Mouse (Mus musculus): ENCODE measurements at regions not wholly inside any gene's neighbourhood (a gene's known extent, or its start where the extent isn't known, plus 50 kb on each side); places are given as distances from the start of the nearest gene placed in this dataset.

DNA sequence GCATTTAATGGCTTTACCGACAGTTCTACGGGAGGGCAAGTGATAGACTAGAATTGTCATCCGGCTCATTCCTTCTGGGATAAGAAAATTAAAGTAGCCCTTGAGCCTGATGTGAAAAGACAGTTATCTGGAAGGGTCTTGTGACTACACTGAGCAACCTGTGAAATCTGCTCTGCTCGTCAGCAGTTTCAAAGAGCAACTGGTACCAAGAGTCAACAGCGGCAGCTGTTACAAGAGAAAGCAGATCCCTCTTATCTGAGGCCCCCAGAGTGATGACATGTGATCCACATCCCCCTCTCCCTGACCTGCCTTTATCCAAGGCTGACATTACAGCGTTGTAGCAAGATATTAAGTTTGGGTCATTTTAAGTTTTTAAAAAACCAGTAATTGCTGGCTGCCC is 52.6 kb upstream of the Unc13c start:
- H3K27me3 ChIP-seq (ENCODE audit: control insufficient read depth, insufficient read depth, low read length), result no peaks in the 10 kb centered on the region
- no peak for DNase-seq (ENCODE audit: low spot score)
- no peak for ATAC-seq (ENCODE audit: insufficient number of reproducible peaks, low FRiP score, low TSS enrichment, low read depth)
- no peak overlapping the region for H3K4me2 ChIP-seq (ENCODE audit: low read depth, severe bottlenecking)
- no peak overlapping the region for H3K9ac ChIP-seq (ENCODE audit: low read length)
- WGBS, result 37% methylated on average over 6 of the region's 6 CpGs
- H3K27ac ChIP-seq (replicated peaks; ENCODE audit: low read depth, low read length), result no peak overlapping the region
- H3K9me3 ChIP-seq (ENCODE audit: control insufficient read depth, low read length), result no peaks in the 10 kb centered on the region
- H3K36me3 ChIP-seq (ENCODE audit: control insufficient read depth, insufficient read depth, low read length), result no peaks in the 10 kb centered on the region
- no peaks in the 10 kb centered on the region for H3K4me1 ChIP-seq (ENCODE audit: control insufficient read depth, insufficient read depth, low read length)
- no peak overlapping the region for H3K4me3 ChIP-seq (ENCODE audit: low read depth, low read length)

DNA sequence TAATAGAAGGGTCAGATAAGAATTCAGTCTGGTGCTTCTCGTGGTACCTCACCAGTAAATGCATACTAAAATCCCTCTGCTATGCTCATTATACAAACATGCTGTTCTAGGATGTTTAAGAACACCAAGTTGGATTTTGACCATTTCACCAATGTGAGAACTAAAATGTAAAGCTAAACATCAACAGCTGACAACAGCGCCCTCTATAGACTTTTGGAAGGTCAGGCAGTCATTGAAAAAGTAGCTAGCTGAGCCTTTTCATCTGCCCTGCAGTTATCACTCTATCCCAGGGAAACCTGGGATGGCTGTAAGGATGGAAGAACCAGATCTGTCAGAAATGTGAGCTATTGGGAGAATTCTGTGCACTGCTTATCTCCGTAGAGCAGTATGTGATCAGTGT is 55.2 kb upstream of the Unc13c start:
- Histone ChIP-seq H3K9ac (ENCODE audit: low read length) (no peak overlapping the region), H3K4me1 (ENCODE audit: control insufficient read depth, insufficient read depth, low read length) (no peaks in the 10 kb centered on the region), H3K27me3 (ENCODE audit: control insufficient read depth, insufficient read depth, low read length) (no peaks in the 10 kb centered on the region), H3K9me3 (ENCODE audit: control insufficient read depth, low read length) (no peaks in the 10 kb centered on the region), H3K4me3 (ENCODE audit: low read depth, low read length) (no peak overlapping the region), H3K27ac (replicated peaks; ENCODE audit: low read depth, low read length) (no peak overlapping the region), H3K4me2 (ENCODE audit: low read depth, severe bottlenecking) (no peak overlapping the region), H3K36me3 (ENCODE audit: control insufficient read depth, insufficient read depth, low read length) (no peaks in the 10 kb centered on the region)
- DNase-seq (ENCODE audit: low spot score), result no peak
- no peak for ATAC-seq (ENCODE audit: insufficient number of reproducible peaks, low FRiP score, low TSS enrichment, low read depth)
- WGBS, result 70% methylated on average over 3 of the region's 3 CpGs

DNA sequence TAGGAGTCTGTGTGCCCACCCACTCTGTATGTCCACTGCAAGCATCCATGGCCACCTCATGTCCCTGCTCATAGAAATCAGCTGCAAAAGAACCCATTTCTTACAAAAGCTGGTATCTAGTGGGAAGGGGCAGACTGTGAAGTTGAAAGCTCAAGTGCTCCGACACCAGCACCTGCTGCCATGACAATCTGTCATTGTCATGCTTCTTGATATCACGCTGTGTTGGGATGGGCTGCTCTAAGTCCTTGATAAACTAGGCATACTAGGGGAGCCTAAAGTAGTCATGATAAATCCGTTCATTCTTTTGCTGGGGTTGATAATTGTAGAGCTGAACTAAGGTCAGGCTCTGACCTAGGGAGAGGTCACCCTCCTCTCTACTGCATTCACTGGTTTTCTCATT is 57.4 kb upstream of the Unc13c start:
- no peak for DNase-seq (ENCODE audit: low spot score)
- Histone ChIP-seq H3K27ac (replicated peaks; ENCODE audit: low read depth, low read length) (no peak overlapping the region), H3K4me2 (ENCODE audit: low read depth, severe bottlenecking) (no peak overlapping the region), H3K9me3 (ENCODE audit: control insufficient read depth, low read length) (no peaks in the 10 kb centered on the region), H3K4me1 (ENCODE audit: control insufficient read depth, insufficient read depth, low read length) (no peaks in the 10 kb centered on the region), H3K4me3 (ENCODE audit: low read depth, low read length) (no peak overlapping the region), H3K9ac (ENCODE audit: low read length) (no peak overlapping the region), H3K36me3 (ENCODE audit: control insufficient read depth, insufficient read depth, low read length) (no peaks in the 10 kb centered on the region), H3K27me3 (ENCODE audit: control insufficient read depth, insufficient read depth, low read length) (no peaks in the 10 kb centered on the region)
- 54% methylated on average over 3 of the region's 3 CpGs for WGBS
- no peak for ATAC-seq (ENCODE audit: insufficient number of reproducible peaks, low FRiP score, low TSS enrichment, low read depth)

DNA sequence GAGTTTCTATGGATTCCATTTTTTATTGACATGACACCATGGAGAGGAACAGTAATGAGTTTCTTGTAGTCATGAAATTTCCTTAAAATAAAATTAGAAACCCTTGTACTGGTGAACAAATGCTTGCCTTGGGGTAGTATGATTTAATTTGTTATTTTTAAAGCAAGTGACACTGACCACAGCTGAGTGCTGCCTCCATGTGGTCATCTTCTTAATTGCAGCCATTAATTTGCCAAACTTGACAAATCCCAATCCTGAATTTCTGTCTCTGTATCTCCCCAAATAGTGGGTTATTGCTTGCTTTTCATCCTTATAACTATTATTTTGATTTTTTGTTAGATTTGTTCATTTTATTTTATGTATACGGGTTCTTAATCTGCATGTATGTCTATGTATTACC is 59.7 kb upstream of the Unc13c start:
- no peaks in the 10 kb centered on the region for H3K4me1 ChIP-seq (ENCODE audit: control insufficient read depth, insufficient read depth, low read length)
- no peak overlapping the region for H3K9ac ChIP-seq (ENCODE audit: low read length)
- H3K27ac ChIP-seq (replicated peaks; ENCODE audit: low read depth, low read length), result no peak overlapping the region
- WGBS, result 42% methylated on average over 1 of the region's 1 CpGs
- H3K4me3 ChIP-seq (ENCODE audit: low read depth, low read length), result no peak overlapping the region
- H3K36me3 ChIP-seq (ENCODE audit: control insufficient read depth, insufficient read depth, low read length), result no peaks in the 10 kb centered on the region
- H3K9me3 ChIP-seq (ENCODE audit: control insufficient read depth, low read length), result no peaks in the 10 kb centered on the region
- no peak for ATAC-seq (ENCODE audit: insufficient number of reproducible peaks, low FRiP score, low TSS enrichment, low read depth)
- no peaks in the 10 kb centered on the region for H3K27me3 ChIP-seq (ENCODE audit: control insufficient read depth, insufficient read depth, low read length)
- no peak overlapping the region for H3K4me2 ChIP-seq (ENCODE audit: low read depth, severe bottlenecking)
- DNase-seq (ENCODE audit: low spot score), result peak; percentile 50

DNA sequence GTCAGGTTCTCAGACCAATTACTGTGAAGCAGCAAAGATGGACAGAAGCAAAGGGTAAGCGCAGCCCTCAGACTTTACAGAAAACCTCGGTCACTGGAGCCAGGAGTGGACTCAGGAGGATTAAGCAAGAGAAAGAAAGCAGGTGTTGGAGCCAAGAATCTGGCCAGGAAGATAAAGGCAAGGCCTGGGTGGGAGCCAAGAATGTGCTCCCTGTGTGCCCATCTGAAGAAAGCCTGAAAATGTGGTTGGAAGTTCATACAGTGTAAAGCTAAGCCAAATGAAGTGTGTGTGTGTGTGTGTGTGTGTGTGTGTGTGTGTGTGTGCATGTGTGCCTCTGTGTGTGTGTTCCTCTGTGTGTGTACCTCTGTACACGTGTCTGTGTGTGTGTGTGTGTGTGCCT is 64.2 kb upstream of the Wdr72 start:
- no peaks in the 10 kb centered on the region for H3K4me1 ChIP-seq (ENCODE audit: control insufficient read depth, insufficient read depth, low read length)
- no peaks in the 10 kb centered on the region for H3K36me3 ChIP-seq (ENCODE audit: control insufficient read depth, insufficient read depth, low read length)
- ATAC-seq (ENCODE audit: insufficient number of reproducible peaks, low FRiP score, low TSS enrichment, low read depth) (no peak), DNase-seq (ENCODE audit: low spot score) (no peak)
- H3K9ac ChIP-seq (ENCODE audit: low read length), result no peak overlapping the region
- no peak overlapping the region for H3K4me2 ChIP-seq (ENCODE audit: low read depth, severe bottlenecking)
- H3K27me3 ChIP-seq (ENCODE audit: control insufficient read depth, insufficient read depth, low read length), result no peaks in the 10 kb centered on the region
- H3K27ac ChIP-seq (replicated peaks; ENCODE audit: low read depth, low read length), result no peak overlapping the region
- WGBS, result 85% methylated on average over 3 of the region's 3 CpGs
- no peaks in the 10 kb centered on the region for H3K9me3 ChIP-seq (ENCODE audit: control insufficient read depth, low read length)
- no peak overlapping the region for H3K4me3 ChIP-seq (ENCODE audit: low read depth, low read length)

GRCm38 (mm10) chr9:74049776-74050175 is 60.4 kb upstream of the Wdr72 start:
- ATAC-seq (ENCODE audit: insufficient number of reproducible peaks, low FRiP score, low TSS enrichment, low read depth) (no peak), DNase-seq (ENCODE audit: low spot score) (no peak)
- no peak overlapping the region for H3K27ac ChIP-seq (replicated peaks; ENCODE audit: low read depth, low read length)
- H3K36me3 ChIP-seq (ENCODE audit: control insufficient read depth, insufficient read depth, low read length), result no peaks in the 10 kb centered on the region
- no peaks in the 10 kb centered on the region for H3K4me1 ChIP-seq (ENCODE audit: control insufficient read depth, insufficient read depth, low read length)
- no peaks in the 10 kb centered on the region for H3K9me3 ChIP-seq (ENCODE audit: control insufficient read depth, low read length)
- H3K4me3 ChIP-seq (ENCODE audit: low read depth, low read length), result no peak overlapping the region
- H3K9ac ChIP-seq (ENCODE audit: low read length), result no peak overlapping the region
- H3K4me2 ChIP-seq (ENCODE audit: low read depth, severe bottlenecking), result no peak overlapping the region
- H3K27me3 ChIP-seq (ENCODE audit: control insufficient read depth, insufficient read depth, low read length), result no peaks in the 10 kb centered on the region
- 88% methylated on average over 3 of the region's 3 CpGs for WGBS

DNA sequence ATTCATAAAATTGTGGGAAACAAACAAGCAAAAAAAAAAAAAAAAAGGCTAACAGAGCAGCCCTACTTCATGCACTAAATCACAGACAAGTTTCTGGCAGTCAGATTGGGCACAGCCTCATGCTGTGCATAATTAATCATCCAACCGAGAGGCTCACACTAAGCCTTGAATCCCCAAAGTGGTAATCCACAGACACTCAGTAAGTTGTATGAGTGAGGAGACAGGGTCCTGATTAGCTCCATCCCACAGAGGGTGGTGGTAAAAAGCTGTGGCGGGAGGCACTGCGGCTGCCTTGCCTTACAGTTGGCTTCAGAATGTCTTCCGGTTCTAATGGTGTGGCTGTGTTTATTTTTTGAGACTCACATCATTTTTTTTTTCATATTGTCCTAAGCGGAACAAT is 53.4 kb upstream of the Wdr72 start:
- no peak overlapping the region for H3K9ac ChIP-seq (ENCODE audit: low read length)
- no peaks in the 10 kb centered on the region for H3K27me3 ChIP-seq (ENCODE audit: control insufficient read depth, insufficient read depth, low read length)
- no peaks in the 10 kb centered on the region for H3K9me3 ChIP-seq (ENCODE audit: control insufficient read depth, low read length)
- DNase-seq (ENCODE audit: low spot score) (no peak), ATAC-seq (ENCODE audit: insufficient number of reproducible peaks, low FRiP score, low TSS enrichment, low read depth) (no peak)
- no peaks in the 10 kb centered on the region for H3K36me3 ChIP-seq (ENCODE audit: control insufficient read depth, insufficient read depth, low read length)
- no peak overlapping the region for H3K4me3 ChIP-seq (ENCODE audit: low read depth, low read length)
- no peak overlapping the region for H3K27ac ChIP-seq (replicated peaks; ENCODE audit: low read depth, low read length)
- H3K4me2 ChIP-seq (ENCODE audit: low read depth, severe bottlenecking), result no peak overlapping the region
- no peaks in the 10 kb centered on the region for H3K4me1 ChIP-seq (ENCODE audit: control insufficient read depth, insufficient read depth, low read length)
- WGBS, result 42% methylated on average over 5 of the region's 5 CpGs

GRCm38 (mm10) chr9:74057476-74058076 is 52.6 kb upstream of the Wdr72 start:
- no peaks in the 10 kb centered on the region for H3K4me1 ChIP-seq (ENCODE audit: control insufficient read depth, insufficient read depth, low read length)
- no peaks in the 10 kb centered on the region for H3K9me3 ChIP-seq (ENCODE audit: control insufficient read depth, low read length)
- no peak overlapping the region for H3K4me2 ChIP-seq (ENCODE audit: low read depth, severe bottlenecking)
- H3K4me3 ChIP-seq (ENCODE audit: low read depth, low read length), result no peak overlapping the region
- no peak overlapping the region for H3K27ac ChIP-seq (replicated peaks; ENCODE audit: low read depth, low read length)
- no peaks in the 10 kb centered on the region for H3K27me3 ChIP-seq (ENCODE audit: control insufficient read depth, insufficient read depth, low read length)
- WGBS, result 87% methylated on average over 3 of the region's 3 CpGs
- no peaks in the 10 kb centered on the region for H3K36me3 ChIP-seq (ENCODE audit: control insufficient read depth, insufficient read depth, low read length)
- H3K9ac ChIP-seq (ENCODE audit: low read length), result no peak overlapping the region
- no peak for DNase-seq (ENCODE audit: low spot score)
- ATAC-seq (ENCODE audit: insufficient number of reproducible peaks, low FRiP score, low TSS enrichment, low read depth), result no peak

GRCm38 (mm10) chr9:74058269-74058871 is 51.8 kb upstream of the Wdr72 start:
- Histone ChIP-seq H3K27ac (replicated peaks; ENCODE audit: low read depth, low read length) (no peak overlapping the region), H3K9ac (ENCODE audit: low read length) (no peak overlapping the region), H3K4me3 (ENCODE audit: low read depth, low read length) (no peak overlapping the region), H3K4me1 (ENCODE audit: control insufficient read depth, insufficient read depth, low read length) (no peaks in the 10 kb centered on the region), H3K36me3 (ENCODE audit: control insufficient read depth, insufficient read depth, low read length) (no peaks in the 10 kb centered on the region), H3K9me3 (ENCODE audit: control insufficient read depth, low read length) (no peaks in the 10 kb centered on the region), H3K4me2 (ENCODE audit: low read depth, severe bottlenecking) (no peak overlapping the region), H3K27me3 (ENCODE audit: control insufficient read depth, insufficient read depth, low read length) (no peaks in the 10 kb centered on the region)
- no peak for DNase-seq (ENCODE audit: low spot score)
- 72% methylated on average over 5 of the region's 5 CpGs for WGBS
- ATAC-seq (ENCODE audit: insufficient number of reproducible peaks, low FRiP score, low TSS enrichment, low read depth), result no peak
